Comparison of ENCODE assay signal across 8 mouse cellular contexts in the genomic region with DNA sequence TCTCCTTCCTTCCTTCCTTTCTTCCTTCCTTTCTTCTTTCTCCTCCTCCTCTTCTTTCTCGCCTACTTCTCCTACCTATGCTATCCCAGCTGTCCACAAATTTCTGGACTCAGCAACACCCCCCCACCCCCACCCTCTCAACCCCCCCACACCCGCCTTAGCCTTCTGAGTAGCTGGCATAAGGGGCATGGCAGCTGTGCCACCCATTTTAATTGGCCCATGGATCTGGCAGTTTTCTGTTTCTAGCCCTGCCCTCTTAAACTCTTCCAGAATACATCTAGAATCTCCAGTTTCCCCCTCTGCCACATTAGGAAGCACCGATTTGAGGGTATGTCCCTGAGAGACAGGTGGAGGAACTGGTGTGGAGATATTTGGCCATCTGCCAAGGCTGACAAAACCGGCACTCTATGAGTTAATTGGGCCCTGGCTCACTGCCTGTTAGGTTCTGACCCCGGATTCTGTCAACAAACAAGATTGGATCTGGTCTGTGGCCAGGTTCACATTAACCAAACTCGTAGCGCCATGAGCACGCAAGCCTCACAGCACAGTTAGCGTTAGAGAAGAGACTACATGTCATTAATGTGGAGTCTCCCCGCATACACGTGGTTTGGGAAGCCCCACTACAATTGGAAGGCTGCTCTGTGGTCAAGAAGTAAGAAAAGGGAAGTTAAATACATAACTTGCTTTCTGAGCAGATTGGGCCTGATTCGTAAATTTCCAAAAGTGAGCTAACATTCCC. TPM values are rescaled to one million over a fixed set of nuclear protein-coding genes. Genes with fewer than 3 reads are reported as not detected.
DNase-seq lines count a peak whose midpoint lies in the region; ATAC-seq lines count a peak whose summit lies in the region.

No protein-coding gene starts in this region.

- no peak overlapping the region for H3K27ac ChIP-seq in midbrain, embryonic 15.5 days

- H3K9me3 ChIP-seq in midbrain, embryonic 15.5 days, result no peaks in the 10 kb centered on the region

- no peak overlapping the region for H3K4me3 ChIP-seq in midbrain, embryonic 15.5 days

- H3K4me1 ChIP-seq in midbrain, embryonic 15.5 days, result peaks cover 7% of the 10 kb centered on the region; the same call in 1 of the 2 replicates

- H3K36me3 ChIP-seq in midbrain, embryonic 15.5 days (replicated peaks), result no peaks in the 10 kb centered on the region

- no peak; the same call in 1 of the 2 replicates for ATAC-seq in midbrain, embryonic 15.5 days (replicated peaks)

- no peak overlapping the region for H3K9ac ChIP-seq in midbrain, embryonic 15.5 days

- H3K27me3 ChIP-seq in midbrain, embryonic 15.5 days (replicated peaks), result no peaks in the 10 kb centered on the region

- peak overlapping the region; percentile 22; the same call in 1 of the 2 replicates for H3K4me2 ChIP-seq in midbrain, embryonic 15.5 days

- WGBS in midbrain, embryonic 15.5 days, result 50% methylated on average over 12 of the region's 12 CpGs

- intact Hi-C loops in heart, postnatal 10 days (cut with DNase I), result no loop called here

- peak; percentile 13 for DNase-seq in embryo, embryonic 11 days
- DNase-seq in embryo, embryonic 9.5 days (ENCODE audit: extremely low spot score), result no peak
- DNase-seq in adrenal gland, postnatal 14 days, result peak; percentile 72
- peak; percentile 43 to 60 for DNase-seq in heart, postnatal 10 days
- DNase-seq in kidney, postnatal 4 days, result peak; percentile 73 to 80
- DNase-seq in yolk sac, embryonic 10.5 days (ENCODE audit: low spot score), result peak; percentile 64
- DNase-seq in gastrocnemius, adult 18-20 months (ENCODE audit: low spot score), result no peak

RNA-seq across cellular contexts. Expression of gene Skil, which starts 11.2 kb away (rescaled TPM):
- 48.4 and 54.3 TPM in 2 replicates for total RNA-seq in adrenal gland, postnatal 14 days (2021)
- 10 to 100 TPM; 25.9 to 26.9 TPM for total RNA-seq in heart, postnatal 10 days (2021)
- polyA plus RNA-seq in midbrain, embryonic 15.5 days (2015; fragmentation: Nextera tagmentation; extraction: Ambion mirVana), result 25.9 and 29.5 TPM in 2 replicates
- total RNA-seq in gastrocnemius, adult 18-20 months (2021), result 10 to 100 TPM; 13.2 to 17.1 TPM

Comparison
In these comparisons a context has a peak if more than half of its experiments do, and no peak if none do; other contexts are left out.
1. DNase-seq: peak in embryo, embryonic 11 days (single experiment), adrenal gland, postnatal 14 days (single experiment), heart, postnatal 10 days (2 of 2), kidney, postnatal 4 days (2 of 2) and yolk sac, embryonic 10.5 days (single experiment); none in embryo, embryonic 9.5 days (single experiment) and gastrocnemius, adult 18-20 months (single experiment).